Mouse (Mus musculus): Measurements from ENCODE around the gene Exosc3. TPM values are rescaled to one million over a fixed set of nuclear protein-coding genes. Genes with fewer than 3 reads are reported as not detected.
"Not testable (repeated sequence)": the region's sequence is repeated elsewhere in the genome, so short reads cannot be mapped to it uniquely, and the experiment has no call there.

The Exosc3 gene
- polyA plus RNA-seq (2014; fragmentation: Nextera tagmentation; extraction: Ambion mirVana) = 98.0 and 113 TPM in 2 replicates

GRCm38 (mm10) chr4:45342286-45343155 is at the start of gene Exosc3:
Gene Exosc3, minus strand, starts transcription at chr4:45342732.
- Histone ChIP-seq H3K9ac (ENCODE audit: low read length) (peak within 1 kb of the TSS; percentile 90), H3K4me2 (ENCODE audit: low read depth, low read length, severe bottlenecking) (peak within 1 kb of the TSS; percentile 78), H3K4me1 (replicated peaks; ENCODE audit: control insufficient read depth, insufficient read depth, low read length) (peaks cover 2% of the 10 kb centered on the region; the same call in 1 of the 2 replicates), H3K27me3 (ENCODE audit: control insufficient read depth, insufficient read depth, low read length) (no peaks in the 10 kb centered on the region), H3K4me3 (ENCODE audit: low read depth, low read length) (peak within 1 kb of the TSS; percentile 93), H3K36me3 (ENCODE audit: control insufficient read depth, insufficient read depth, low read length) (no peaks in the 10 kb centered on the region; the same call in 1 of the 2 replicates), H3K27ac (ENCODE audit: low read depth, low read length) (peak within 1 kb of the TSS; percentile 83), H3K9me3 (ENCODE audit: control insufficient read depth, low read length) (no peaks in the 10 kb centered on the region)
- WGBS = under 1% methylated on average over 62 of the region's 76 CpGs
- no peak for DNase-seq (ENCODE audit: low spot score)
- ATAC-seq (replicated peaks; ENCODE audit: low FRiP score) = peak; percentile 82

GRCm38 (mm10) chr4:45392099-45392498 is 49.6 kb upstream of the Exosc3 start:
- ATAC-seq (replicated peaks; ENCODE audit: low FRiP score) = no peak

GRCm38 (mm10) chr4:45387296-45387695 is 44.8 kb upstream of the Exosc3 start:
- not testable (repeated sequence) for H3K4me1 ChIP-seq (replicated peaks; ENCODE audit: control insufficient read depth, insufficient read depth, low read length)
- 92% methylated on average over 5 of the region's 5 CpGs for WGBS

More at GRCm38 (mm10) chr4:45392099-45392498, 49.6 kb upstream of the Exosc3 start:
- Histone ChIP-seq H3K4me2 (ENCODE audit: low read depth, low read length, severe bottlenecking) (no peak overlapping the region), H3K4me3 (ENCODE audit: low read depth, low read length) (no peak overlapping the region), H3K27me3 (ENCODE audit: control insufficient read depth, insufficient read depth, low read length) (no peaks in the 10 kb centered on the region), H3K9me3 (ENCODE audit: control insufficient read depth, low read length) (no peaks in the 10 kb centered on the region), H3K27ac (ENCODE audit: low read depth, low read length) (no peak overlapping the region), H3K9ac (ENCODE audit: low read length) (no peak overlapping the region), H3K4me1 (replicated peaks; ENCODE audit: control insufficient read depth, insufficient read depth, low read length) (no peaks in the 10 kb centered on the region; the same call in 1 of the 2 replicates), H3K36me3 (ENCODE audit: control insufficient read depth, insufficient read depth, low read length) (no peaks in the 10 kb centered on the region)
- 72% methylated on average over 4 of the region's 4 CpGs for WGBS
- no peak for DNase-seq (ENCODE audit: low spot score)

GRCm38 (mm10) chr4:45382133-45382532 is 39.6 kb upstream of the Exosc3 start:
- H3K9me3 ChIP-seq (ENCODE audit: control insufficient read depth, low read length); H3K4me1 ChIP-seq (replicated peaks; ENCODE audit: control insufficient read depth, insufficient read depth, low read length); H3K27ac ChIP-seq (ENCODE audit: low read depth, low read length); H3K36me3 ChIP-seq (ENCODE audit: control insufficient read depth, insufficient read depth, low read length); H3K9ac ChIP-seq (ENCODE audit: low read length); H3K4me3 ChIP-seq (ENCODE audit: low read depth, low read length); H3K27me3 ChIP-seq (ENCODE audit: control insufficient read depth, insufficient read depth, low read length); DNase-seq (ENCODE audit: low spot score); ATAC-seq (replicated peaks; ENCODE audit: low FRiP score); H3K4me2 ChIP-seq (ENCODE audit: low read depth, low read length, severe bottlenecking): not testable (repeated sequence)
- 87% methylated on average over 2 of the region's 2 CpGs for WGBS

More at GRCm38 (mm10) chr4:45387296-45387695, 44.8 kb upstream of the Exosc3 start:
- H3K4me2 ChIP-seq (ENCODE audit: low read depth, low read length, severe bottlenecking); H3K36me3 ChIP-seq (ENCODE audit: control insufficient read depth, insufficient read depth, low read length); H3K27me3 ChIP-seq (ENCODE audit: control insufficient read depth, insufficient read depth, low read length); H3K9me3 ChIP-seq (ENCODE audit: control insufficient read depth, low read length); ATAC-seq (replicated peaks; ENCODE audit: low FRiP score); H3K9ac ChIP-seq (ENCODE audit: low read length); H3K4me3 ChIP-seq (ENCODE audit: low read depth, low read length); H3K27ac ChIP-seq (ENCODE audit: low read depth, low read length); DNase-seq (ENCODE audit: low spot score): not testable (repeated sequence)

GRCm38 (mm10) chr4:45380903-45381580 is 38.5 kb upstream of the Exosc3 start:
- not testable (repeated sequence) for ATAC-seq (replicated peaks; ENCODE audit: low FRiP score); H3K36me3 ChIP-seq (ENCODE audit: control insufficient read depth, insufficient read depth, low read length); H3K27ac ChIP-seq (ENCODE audit: low read depth, low read length); H3K9ac ChIP-seq (ENCODE audit: low read length); H3K4me1 ChIP-seq (replicated peaks; ENCODE audit: control insufficient read depth, insufficient read depth, low read length); DNase-seq (ENCODE audit: low spot score); H3K4me3 ChIP-seq (ENCODE audit: low read depth, low read length); H3K4me2 ChIP-seq (ENCODE audit: low read depth, low read length, severe bottlenecking); H3K27me3 ChIP-seq (ENCODE audit: control insufficient read depth, insufficient read depth, low read length); H3K9me3 ChIP-seq (ENCODE audit: control insufficient read depth, low read length)
- 87% methylated on average over 10 of the region's 10 CpGs for WGBS

- no peak overlapping the region for H3K4me3 ChIP-seq (ENCODE audit: low read depth, low read length)
- ATAC-seq (replicated peaks; ENCODE audit: low FRiP score) = no peak
- no peaks in the 10 kb centered on the region for H3K4me1 ChIP-seq (replicated peaks; ENCODE audit: control insufficient read depth, insufficient read depth, low read length)
- no peak for DNase-seq (ENCODE audit: low spot score)
- H3K27ac ChIP-seq (ENCODE audit: low read depth, low read length) = no peak overlapping the region
- H3K27me3 ChIP-seq (ENCODE audit: control insufficient read depth, insufficient read depth, low read length) = no peaks in the 10 kb centered on the region
- H3K9ac ChIP-seq (ENCODE audit: low read length) = no peak overlapping the region
- no peak overlapping the region for H3K4me2 ChIP-seq (ENCODE audit: low read depth, low read length, severe bottlenecking)
- peaks cover 3% of the 10 kb centered on the region; the same call in 1 of the 2 replicates for H3K36me3 ChIP-seq (ENCODE audit: control insufficient read depth, insufficient read depth, low read length)
- WGBS = 91% methylated on average over 4 of the region's 4 CpGs
- no peaks in the 10 kb centered on the region for H3K9me3 ChIP-seq (ENCODE audit: control insufficient read depth, low read length)
These were observed 34.0 kb upstream of the Exosc3 start for GRCm38 (mm10) chr4:45376573-45376972.

- no peak for ATAC-seq (replicated peaks; ENCODE audit: low FRiP score)
- Histone ChIP-seq H3K27ac (ENCODE audit: low read depth, low read length) (no peak overlapping the region), H3K9me3 (ENCODE audit: control insufficient read depth, low read length) (no peaks in the 10 kb centered on the region), H3K27me3 (ENCODE audit: control insufficient read depth, insufficient read depth, low read length) (no peaks in the 10 kb centered on the region), H3K9ac (ENCODE audit: low read length) (no peak overlapping the region), H3K4me1 (replicated peaks; ENCODE audit: control insufficient read depth, insufficient read depth, low read length) (no peaks in the 10 kb centered on the region), H3K4me2 (ENCODE audit: low read depth, low read length, severe bottlenecking) (no peak overlapping the region), H3K4me3 (ENCODE audit: low read depth, low read length) (no peak overlapping the region), H3K36me3 (ENCODE audit: control insufficient read depth, insufficient read depth, low read length) (peaks cover 3% of the 10 kb centered on the region; the same call in 1 of the 2 replicates)
- no peak for DNase-seq (ENCODE audit: low spot score)
- 82% methylated on average over 5 of the region's 5 CpGs for WGBS
These were observed 32.3 kb upstream of the Exosc3 start for GRCm38 (mm10) chr4:45374879-45375278.

GRCm38 (mm10) chr4:45371261-45371660 is 28.7 kb upstream of the Exosc3 start:
- Histone ChIP-seq H3K27ac (ENCODE audit: low read depth, low read length) (no peak overlapping the region), H3K36me3 (ENCODE audit: control insufficient read depth, insufficient read depth, low read length) (peaks cover 3% of the 10 kb centered on the region; the same call in 1 of the 2 replicates)
- 90% methylated on average over 3 of the region's 3 CpGs for WGBS

More at GRCm38 (mm10) chr4:45371261-45371660, 28.7 kb upstream of the Exosc3 start:
- Histone ChIP-seq H3K4me1 (replicated peaks; ENCODE audit: control insufficient read depth, insufficient read depth, low read length) (no peaks in the 10 kb centered on the region), H3K9me3 (ENCODE audit: control insufficient read depth, low read length) (no peaks in the 10 kb centered on the region), H3K9ac (ENCODE audit: low read length) (no peak overlapping the region), H3K4me3 (ENCODE audit: low read depth, low read length) (no peak overlapping the region), H3K27me3 (ENCODE audit: control insufficient read depth, insufficient read depth, low read length) (no peaks in the 10 kb centered on the region), H3K4me2 (ENCODE audit: low read depth, low read length, severe bottlenecking) (no peak overlapping the region)
- ATAC-seq (replicated peaks; ENCODE audit: low FRiP score) (no peak), DNase-seq (ENCODE audit: low spot score) (no peak)

Measured in forebrain, embryonic 11.5 days (tissue).